Mouse (Mus musculus): ENCODE data around the gene Ypel2.

Ypel2 gene

GRCm38 (mm10) chr11:86898367-86898766, 95.1 kb downstream of the Ypel2 start:
- no peak for DNase-seq (ENCODE audit: low spot score in 2 of 2)

- DNase-seq (ENCODE audit: low spot score in 2 of 2), result no peak
Measured at GRCm38 (mm10) chr11:86895567-86895966, 97.9 kb downstream of the Ypel2 start.

GRCm38 (mm10) chr11:86895156-86895555, 98.4 kb downstream of the Ypel2 start:
- no peak for DNase-seq (ENCODE audit: low spot score in 2 of 2)

GRCm38 (mm10) chr11:86894171-86894577, 99.3 kb downstream of the Ypel2 start:
- peak; percentile 75 to 80 for DNase-seq (ENCODE audit: low spot score in 2 of 2)

- DNase-seq (ENCODE audit: low spot score in 2 of 2), result no peak
Measured at GRCm38 (mm10) chr11:86892996-86893670, 100.4 kb downstream of the Ypel2 start.

Data from urinary bladder, adult 18-20 months (tissue).